Mouse (Mus musculus) c-Kit-positive CD71-negative TER-119-negative erythroid progenitor cells, embryonic 14.5 days (primary cell): ENCODE data around the gene Aprt.
"Not testable (repeated sequence)": the region's sequence is repeated elsewhere in the genome, so short reads cannot be mapped to it uniquely, and the experiment has no call there.

Experiments
- DNase-seq: peaks from one replicate; pipeline ENCODE4 v3.0.0-alpha.2; 2013; ENCODE audit warnings: low read depth

Gene Aprt

DNA sequence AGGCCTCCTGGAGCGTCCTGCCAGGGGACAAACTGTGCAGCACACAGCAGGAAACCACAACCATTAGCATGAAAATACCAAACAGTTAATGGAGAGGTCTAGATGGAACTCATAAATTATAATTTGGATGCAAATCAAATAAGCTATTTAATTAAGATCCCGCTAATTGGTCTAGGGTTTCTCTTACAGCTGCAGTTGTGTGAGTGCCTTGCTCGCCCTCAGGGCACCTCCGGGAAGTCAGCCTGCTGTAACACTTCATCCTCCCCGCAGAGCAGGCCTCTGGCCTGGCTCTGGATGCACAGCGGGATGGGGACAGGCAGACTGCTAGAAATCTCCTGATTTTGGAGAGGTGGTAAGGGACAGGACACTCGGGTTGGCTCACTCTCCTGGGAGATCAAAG lies 9.5 kb upstream of the Aprt start:
- no peak for DNase-seq

DNA sequence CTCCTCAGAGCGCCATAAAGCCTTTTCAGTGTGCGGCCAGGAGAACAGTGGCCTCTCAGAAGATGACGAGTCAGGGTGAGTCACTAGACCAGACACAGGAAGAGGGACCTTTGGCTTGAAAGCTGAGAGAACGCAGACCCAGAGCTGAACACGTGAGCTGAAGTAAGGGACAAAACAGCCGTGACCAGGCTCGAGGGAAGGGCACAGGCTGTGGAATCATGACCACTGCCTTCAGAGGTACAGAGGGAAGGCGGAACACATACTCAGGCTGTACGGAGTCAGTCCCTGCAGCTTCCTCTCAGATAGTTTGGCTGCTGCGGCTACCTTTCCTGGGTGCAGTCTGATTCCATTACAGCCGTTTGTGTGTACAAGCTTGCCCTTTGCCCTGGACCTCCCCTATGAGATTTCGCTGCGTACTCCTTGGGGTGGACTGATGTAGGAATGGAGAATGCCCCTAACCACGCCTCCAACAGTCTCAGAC lies 8.7 kb upstream of the Aprt start:
- DNase-seq = no peak

DNA sequence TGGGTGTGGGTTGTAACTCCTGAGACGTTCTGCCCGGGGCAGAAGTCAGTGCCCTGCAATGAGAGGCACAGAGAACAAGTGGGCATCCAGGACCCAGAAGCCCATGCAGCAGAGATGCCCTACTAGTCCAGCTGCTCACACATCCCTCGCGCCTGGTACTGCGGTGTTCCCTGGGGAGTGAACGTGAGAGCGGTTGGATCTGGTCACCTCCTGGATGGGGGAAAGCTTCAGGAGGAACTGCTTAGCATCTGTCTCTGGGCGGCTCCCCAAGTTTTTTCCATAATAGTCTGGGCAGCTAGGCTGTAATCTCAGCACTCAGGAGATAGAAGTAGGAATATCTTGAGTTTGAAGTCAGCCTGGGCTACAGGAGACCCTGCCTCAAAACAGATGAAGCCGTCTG lies 8.3 kb upstream of the Aprt start:
- no peak for DNase-seq

DNA sequence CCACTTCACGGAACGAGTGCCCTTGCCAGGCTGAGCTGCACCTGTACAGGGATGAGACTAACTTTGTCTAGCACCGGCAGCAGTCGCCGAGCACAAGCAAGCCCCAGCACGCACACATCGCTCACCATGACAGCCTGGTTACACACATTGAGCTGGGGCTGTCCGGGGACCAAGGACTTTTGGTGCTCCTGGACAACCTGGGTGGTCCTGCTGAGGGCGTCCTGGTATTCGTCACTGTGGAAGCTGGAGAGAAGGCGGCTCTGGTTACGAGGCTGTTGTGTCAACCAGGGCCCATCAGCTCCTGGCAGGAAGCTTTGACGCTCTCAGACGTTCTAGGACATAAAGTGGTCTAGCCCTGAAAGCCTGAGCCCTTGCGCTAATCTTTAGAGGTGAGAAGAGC lies 4.2 kb upstream of the Aprt start:
- DNase-seq = no peak

DNA sequence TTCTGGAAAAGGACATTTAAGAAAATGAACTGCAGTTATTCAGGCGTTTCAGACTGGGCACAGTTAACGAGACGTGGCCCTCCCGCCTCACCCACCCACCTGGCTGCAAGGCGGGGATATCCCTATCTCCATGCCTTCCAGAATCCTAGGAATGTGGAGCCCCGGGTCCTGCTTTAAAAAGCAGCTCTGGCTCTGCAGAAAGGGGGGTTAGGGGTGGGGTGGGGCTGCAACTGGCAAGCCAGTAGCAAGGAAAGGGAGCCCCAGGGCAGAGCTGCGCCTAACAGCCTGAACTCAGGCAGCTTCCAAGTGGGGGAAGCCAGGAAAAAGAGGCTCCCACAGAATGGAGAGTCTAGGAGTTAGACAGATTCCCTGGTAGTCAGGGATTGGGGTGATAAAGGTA lies 2.5 kb upstream of the Aprt start:
- no peak for DNase-seq

DNA sequence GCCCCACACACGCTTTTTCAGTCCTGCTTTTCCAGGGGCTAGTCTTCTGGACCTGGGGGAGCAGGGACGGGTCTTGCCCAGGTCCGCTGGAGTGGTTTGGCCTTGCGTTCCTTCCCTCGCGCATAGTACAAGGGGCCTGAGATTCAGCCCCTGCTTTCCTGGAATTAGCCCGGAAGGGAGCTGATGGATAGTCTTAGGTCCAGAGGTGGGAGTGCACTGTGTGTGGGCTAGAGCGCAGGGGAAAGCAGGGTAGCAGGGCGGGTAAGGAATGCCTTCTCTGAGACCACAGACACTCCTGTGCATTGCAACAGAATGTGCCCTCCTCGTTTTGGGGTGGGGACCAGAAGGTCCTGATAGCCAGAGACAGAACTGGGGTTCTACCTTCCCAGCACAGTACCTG lies 407 bp upstream of the Aprt start:
- DNase-seq = no peak

DNA sequence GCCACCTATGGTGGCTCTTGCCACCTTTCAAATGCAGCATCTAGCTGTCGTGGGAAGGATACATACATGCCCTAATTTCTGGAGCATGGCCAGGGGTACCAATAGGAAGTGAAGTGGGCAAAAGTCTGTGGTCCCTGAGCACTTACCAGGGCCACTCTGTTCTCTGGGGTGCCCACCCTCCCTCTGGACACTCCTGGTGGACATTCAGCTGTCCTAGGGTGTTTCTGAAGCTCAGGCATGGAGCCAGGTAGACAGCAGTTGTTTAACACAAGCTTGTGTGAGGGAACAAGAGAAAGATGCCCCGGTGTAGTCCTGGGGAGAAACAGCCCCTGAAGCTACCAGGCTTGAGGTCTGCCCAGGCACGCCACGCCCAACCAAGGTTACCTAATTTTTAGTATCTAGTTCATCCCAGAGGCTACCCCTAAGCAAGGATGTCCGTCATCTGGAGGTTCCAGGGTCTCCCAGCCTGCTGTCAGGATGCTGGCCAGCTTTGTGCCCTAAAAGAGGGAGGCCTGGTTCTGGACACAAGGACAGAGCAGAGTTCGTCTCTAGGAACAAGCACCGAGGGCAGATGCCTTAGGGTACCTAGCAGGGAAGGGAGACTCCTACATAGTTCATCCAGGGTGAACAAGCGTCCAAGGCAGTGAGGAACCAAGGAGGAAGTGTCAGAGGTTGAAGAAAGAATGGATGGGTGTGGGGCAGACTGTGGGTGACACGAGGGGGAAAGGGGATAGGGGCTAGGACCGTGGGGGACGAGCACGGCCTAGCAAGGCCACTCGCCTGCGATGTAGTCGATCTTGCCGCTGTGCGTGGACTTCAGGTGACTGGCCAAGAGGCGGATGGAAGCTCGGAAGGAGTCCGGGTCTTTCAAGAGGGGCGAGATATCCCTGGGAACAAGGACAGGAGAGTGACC lies 718 bp downstream of the Aprt start:
- no peak for DNase-seq

DNA sequence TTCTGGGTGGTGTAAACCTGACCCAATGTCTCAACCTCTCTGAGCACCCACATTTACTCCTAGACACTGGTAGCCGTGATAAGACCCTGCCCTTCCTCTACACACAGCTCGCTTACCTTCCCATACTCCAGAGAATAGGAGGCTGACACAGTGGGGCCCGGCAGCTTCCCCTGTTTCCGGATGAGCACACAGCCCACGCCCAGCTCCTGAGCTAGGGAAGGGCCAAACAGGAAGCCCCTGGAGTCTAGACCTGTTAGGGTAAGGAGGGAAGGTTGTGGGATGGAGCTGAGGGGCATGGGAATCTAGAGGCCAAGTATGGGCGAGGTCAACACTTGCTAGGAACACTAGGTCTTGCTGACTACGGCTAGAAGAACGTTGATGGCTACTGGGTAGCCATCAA lies 1.4 kb downstream of the Aprt start:
- no peak for DNase-seq

DNA sequence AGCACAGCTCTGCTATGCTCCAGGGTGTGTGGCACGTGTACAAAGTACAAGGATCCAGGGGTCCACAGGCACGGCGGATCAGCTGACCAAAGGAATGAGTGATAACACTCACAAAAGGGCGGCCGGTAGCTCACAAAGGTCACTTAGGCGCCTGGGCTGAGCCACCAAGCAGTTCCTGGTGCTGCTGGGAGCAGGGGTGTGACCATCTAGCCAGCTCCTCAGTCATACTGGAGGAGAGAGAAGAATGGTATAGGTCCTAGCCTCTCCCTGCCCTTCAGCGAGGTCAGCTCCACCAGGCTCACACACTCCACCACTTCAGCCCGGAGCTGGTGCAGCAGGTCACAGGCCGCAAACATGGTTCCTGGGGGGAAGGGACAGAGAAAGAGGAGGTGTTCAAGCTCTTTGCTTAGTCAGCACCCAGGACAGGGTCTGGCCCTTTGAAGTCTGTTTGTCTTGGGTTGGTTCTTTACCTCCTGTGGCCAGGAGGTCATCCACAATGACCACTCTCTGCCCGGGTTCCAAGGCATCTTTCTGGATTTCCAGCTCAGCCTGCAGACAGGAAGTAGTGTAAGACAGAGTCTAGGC lies 1.9 kb downstream of the Aprt start:
- no peak for DNase-seq

DNA sequence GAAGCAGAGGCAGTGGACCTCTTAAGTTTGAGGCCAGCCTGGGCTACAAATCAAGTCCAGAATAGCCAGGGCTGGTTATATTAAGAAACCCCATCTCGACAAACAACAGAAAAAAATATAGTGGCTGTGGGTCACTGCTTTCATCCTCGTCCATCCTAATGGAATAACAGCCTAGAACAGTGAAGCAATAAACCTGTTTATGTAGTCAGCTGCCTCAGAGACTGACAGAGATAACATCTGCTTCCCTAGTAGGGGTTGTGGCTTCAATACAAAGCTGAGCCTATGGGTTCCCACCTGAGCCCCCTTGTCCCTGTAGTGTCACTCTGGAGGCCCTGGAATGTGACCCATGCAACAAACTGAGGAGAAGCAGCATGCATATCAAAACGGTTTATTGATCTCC lies 2.4 kb downstream of the Aprt start:
- no peak for DNase-seq

DNA sequence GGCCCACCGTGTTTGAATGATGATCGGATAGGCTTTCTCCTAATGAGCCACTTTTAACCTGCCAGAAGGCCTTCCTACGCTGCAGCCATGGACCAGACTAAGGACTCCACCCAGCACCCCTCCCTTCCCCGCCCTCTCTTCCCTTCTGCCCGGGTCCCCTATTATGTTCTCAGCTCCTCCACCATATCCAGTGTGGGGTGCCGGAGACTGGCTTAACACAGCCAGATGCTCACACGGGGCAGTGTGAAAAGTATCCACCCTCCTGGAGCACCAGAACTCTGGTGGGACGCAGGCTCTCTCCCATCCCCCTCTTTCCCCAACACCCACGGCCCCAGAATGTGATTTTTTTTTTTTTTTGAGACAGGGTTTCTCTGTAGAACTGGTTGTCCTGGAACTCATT lies 3.1 kb downstream of the Aprt start:
- no peak for DNase-seq

DNA sequence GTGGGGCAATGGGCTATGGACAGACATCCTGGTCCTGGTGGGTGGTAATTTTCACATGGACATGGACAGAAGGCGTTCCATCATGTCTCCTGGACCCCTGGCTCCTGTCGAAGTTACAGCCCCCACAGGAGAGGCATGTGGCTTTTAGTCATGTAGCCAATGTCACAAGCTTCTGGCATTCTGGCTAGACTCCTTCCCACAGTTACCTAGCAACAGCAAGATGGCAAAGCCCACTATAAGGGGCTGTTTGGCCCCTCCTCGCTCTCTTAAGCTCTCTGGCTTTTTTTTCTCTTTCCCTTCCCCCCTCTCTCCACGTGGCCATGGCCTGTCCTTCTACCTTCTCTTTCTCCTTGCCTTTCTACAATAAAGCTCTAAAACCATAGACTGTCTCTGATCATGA lies 3.5 kb downstream of the Aprt start:
- not testable (repeated sequence) for DNase-seq

DNA sequence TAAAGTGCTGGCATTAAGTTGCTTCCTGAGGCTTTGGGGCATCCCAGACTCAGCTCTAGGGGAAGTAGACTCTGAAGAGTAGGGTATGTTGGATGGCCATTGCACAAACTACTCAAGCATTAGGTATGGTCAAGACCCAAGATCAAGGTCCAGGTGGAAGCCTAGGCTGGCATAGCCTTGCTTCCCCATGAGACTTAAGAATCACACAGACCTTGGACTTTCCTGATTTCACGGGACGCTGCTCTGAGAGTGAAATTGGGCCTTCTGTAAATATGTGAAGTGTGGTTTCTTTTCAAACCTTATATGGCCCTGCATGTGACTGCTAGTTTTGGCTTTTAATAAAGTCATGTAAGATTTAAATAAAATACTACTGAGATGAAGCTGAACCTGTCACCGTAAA lies 4.0 kb downstream of the Aprt start:
- DNase-seq = no peak

DNA sequence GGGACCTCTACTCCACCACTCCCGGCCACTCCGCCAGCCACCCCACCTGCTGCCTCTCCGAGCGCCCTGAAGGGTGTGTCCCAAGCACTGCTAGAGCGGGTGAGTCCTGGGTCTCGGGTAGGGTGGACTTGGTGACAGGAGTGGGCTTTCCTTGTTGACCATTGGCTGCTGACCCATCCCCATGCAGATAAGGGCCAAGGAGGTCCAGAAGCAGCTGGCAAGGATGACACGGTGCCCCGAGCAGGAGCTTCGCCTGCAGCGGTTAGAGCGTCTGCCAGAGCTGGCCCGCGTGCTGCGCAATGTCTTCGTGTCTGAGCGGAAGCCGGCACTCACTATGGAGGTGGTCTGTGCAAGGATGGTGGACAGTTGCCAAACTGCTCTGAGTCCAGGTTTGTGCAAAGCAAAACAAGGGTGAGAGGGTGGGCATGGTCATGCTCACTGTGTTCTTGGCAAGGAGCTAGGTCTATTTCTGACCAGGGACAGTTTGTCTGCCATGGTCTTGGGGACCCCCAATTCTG lies 4.9 kb downstream of the Aprt start:
- DNase-seq = no peak

DNA sequence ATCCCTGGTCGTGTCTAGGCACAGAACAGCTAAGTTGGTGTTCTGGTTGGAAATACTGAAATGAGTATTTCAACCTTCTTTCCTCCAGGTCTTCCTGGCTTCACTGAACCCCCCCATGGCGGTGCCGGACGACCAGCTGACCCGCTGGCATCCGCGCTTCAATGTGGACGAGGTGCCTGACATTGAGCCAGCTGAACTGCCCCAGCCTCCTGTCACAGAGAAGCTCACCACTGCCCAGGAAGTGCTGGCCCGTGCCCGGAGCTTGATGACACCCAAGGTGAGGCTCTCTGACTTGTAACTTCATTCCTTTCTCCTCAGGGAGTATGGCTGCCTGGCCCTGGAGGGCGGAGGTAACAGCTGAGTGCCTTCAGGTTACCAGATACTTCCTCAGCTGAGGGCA lies 5.6 kb downstream of the Aprt start:
- DNase-seq = no peak

DNA sequence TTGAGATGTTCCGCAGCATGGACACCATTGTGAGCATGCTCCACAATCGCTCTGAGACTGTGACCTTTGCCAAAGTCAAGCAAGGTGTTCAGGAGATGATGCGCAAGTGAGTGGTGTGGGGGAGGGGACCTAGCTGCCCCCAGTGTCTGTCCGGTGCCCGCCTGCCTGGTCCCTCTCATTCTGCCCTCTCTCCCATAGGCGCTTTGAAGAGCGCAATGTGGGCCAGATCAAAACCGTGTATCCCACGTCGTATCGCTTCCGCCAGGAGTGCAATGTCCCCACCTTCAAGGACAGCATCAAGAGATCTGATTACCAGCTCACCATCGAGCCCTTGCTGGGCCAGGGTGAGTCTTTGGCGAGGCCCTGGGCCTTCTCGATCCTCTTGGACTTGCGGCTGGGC lies 6.7 kb downstream of the Aprt start:
- no peak for DNase-seq

DNA sequence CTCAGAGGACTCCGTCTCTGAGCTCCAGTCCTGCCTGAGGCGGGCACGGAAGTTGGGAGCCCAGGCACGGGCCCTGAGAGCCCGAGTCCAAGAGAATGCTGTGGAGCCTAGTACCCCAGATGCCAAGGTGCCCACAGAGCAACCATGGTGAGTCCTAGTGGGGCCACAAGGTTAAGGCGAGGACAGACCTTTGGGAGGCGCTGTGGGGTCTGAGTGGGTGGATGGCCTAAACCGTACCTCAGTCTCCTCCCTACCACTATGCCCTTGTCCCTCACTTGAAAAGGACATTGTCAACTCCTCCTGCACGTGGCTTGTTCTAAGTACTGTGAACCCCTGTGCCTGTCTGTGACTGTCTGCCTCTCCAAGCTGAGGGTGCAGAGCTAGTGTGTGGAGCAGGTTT lies 7.4 kb downstream of the Aprt start:
- DNase-seq = no peak

DNA sequence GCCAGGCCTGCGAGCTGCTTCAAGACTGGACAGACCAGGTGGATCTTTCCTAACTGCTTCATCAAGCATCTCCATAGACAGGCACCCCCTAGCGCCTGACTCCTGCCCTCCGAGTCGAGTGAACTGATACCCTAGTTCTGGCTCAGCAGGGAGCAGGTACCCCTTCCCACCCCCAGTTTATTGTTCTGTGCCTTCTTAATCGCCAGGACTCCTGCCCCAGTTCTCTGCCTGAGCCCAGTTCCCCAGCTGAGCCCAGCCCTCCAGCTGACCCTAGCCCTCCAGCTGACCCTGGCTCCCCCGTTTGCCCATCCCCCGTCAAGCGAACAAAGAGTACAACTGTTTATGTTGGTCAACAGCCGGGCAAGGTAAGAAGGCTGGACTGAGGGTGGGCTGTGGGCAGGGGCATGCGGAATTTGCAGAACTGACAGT lies 7.8 kb downstream of the Aprt start:
- DNase-seq = no peak

DNA sequence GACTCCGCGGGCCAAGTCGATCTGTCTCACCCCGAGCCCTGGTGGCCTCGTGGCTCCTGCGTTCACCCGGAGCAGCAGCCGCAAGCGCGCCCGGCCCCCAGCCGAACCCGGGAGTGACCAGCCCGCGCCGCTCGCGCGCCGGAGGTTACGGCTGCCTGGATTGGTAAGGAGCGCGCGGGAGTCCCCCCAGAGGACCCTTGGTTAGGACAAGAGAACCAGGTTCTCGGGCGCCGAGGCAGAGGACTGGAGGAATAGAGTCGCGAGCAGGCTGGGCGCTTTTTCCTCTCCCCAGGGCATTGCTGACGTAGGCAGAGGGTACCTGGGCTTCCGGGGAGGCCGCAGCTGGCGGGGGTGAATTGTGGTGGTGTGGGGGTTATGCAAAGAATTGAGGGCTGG lies 8.6 kb downstream of the Aprt start:
- DNase-seq = no peak

DNA sequence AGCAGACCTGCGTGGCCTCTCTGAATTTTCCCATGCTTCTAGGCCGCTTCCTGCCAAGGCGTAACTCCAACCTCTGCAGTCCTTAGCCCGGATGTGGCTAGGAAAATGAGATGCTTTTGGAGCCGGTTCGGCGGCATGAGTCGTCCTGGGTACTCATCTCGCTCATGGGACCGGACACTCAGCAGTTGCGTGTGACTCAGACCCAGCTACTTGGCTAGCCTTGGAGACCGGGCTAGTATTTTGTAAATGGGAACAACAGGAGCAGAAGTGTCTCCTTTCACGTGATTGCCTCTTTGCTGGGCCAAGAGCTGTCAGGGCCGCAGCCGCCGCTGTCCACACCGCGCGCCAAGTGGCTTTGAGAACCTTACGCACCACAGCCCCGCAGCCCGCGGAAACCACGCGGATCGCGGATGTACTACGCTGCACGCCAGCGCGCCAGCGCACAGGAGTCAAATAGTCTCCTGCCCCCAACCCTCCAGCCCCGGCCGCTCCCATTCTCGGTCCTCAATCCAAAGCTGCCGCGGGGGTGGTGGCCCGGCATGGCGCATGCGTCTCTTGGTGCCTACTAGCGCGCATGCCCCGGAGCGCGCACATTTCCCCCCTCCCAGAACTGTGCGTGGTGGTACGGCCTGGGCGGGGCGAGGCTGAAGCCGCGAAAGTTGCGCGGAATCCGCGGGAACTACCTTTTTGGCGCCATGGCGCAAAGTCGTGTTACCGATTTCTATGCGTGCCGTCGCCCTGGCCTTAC lies 9.2 kb downstream of the Aprt start, which contains the start of gene Cdt1:
Gene Cdt1, plus strand, starts transcription at position 655 of the 748 bp plus-strand sequence.
- peak; percentile 88 for DNase-seq

DNA sequence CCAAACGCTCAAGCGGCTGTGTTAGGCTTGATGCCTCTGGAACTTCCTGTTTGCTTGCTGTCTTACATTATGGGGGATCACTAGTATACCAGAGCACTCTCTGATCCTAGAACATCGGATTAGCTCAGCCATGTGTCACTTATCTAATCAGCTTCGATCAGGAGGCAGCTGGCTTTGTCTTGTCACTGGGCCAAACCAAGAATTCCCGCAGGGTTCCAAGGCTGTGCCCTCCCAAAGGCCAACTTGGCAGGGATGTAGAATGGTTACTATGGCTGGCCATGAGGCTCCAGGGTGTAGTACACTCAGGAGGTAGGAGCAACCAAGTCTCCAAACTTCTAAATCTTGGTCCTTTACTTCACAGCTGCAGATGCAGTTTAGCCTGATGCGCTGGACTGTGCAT lies 9.9 kb downstream of the Aprt start:
- no peak for DNase-seq
